Mouse (Mus musculus) small intestine, adult 2 months (tissue): ENCODE data around the gene Foxp1. TPM values are rescaled to one million over a fixed set of nuclear protein-coding genes. Genes with fewer than 3 reads are reported as not detected.

ENCODE experiments used
- H3K27ac ChIP-seq: fragments of 200-500 bp; 2 replicates; pipeline ENCODE4 v1.5.1; 2012; ENCODE audit warnings: low read depth, low read length, control low read depth, inconsistent platforms; ENCODE audit not compliant: insufficient read depth
- H3K27me3 ChIP-seq: fragments of 200-500 bp; 2 replicates; pipeline ENCODE4 v1.6.1; 2012; ENCODE audit warnings: mild to moderate bottlenecking, moderate library complexity, low read length, inconsistent platforms; ENCODE audit not compliant: control insufficient read depth, insufficient read depth
- H3K36me3 ChIP-seq: fragments of 200-500 bp; 2 replicates; pipeline ENCODE4 v1.6.1; 2012; ENCODE audit warnings: mild to moderate bottlenecking, low read length, control low read depth, inconsistent platforms; ENCODE audit not compliant: control insufficient read depth, insufficient read depth
- H3K4me1 ChIP-seq: fragments of 200-500 bp; 2 replicates; pipeline ENCODE4 v1.6.1; 2012; ENCODE audit warnings: low read length, inconsistent platforms, mixed read lengths; ENCODE audit not compliant: control insufficient read depth, insufficient read depth, insufficient read length
- H3K4me3 ChIP-seq: fragments of 200-500 bp; 2 replicates; pipeline ENCODE4 v1.5.1; 2012; ENCODE audit warnings: low read depth, mild to moderate bottlenecking, control low read depth, inconsistent platforms, low read length, moderate library complexity
- CTCF ChIP-seq: fragments of 200-500 bp; IDR thresholded peaks from 2 replicates; pipeline ENCODE4 v1.5.1; 2012; ENCODE audit warnings: low read depth, mild to moderate bottlenecking, control low read depth, inconsistent platforms, low read length, moderate library complexity, mixed read lengths; ENCODE audit not compliant: insufficient replicate concordance, insufficient read length; ENCODE audit errors: extremely low read depth
- POLR2A ChIP-seq: fragments of 200-500 bp; IDR thresholded peaks from 2 replicates; pipeline ENCODE4 v1.6.1; 2012; ENCODE audit warnings: low read depth, mild to moderate bottlenecking, control low read depth, inconsistent platforms, low read length, moderate library complexity
- WGBS: fragments of 180-500 bp; shearing (Covaris S2); methylation state at CpG from one replicate; pipeline ENCODE4 v1.1.7; 2018; 5-methylcytosine and 5-hydroxymethylcytosine counted together
- polyA plus RNA-seq: library from polyadenylated mRNA; depleted of rRNA; stranded (reverse); fragments of >200 nt; gene quantifications from 2 replicates; pipeline ENCODE4 v1.2.3, GENCODE M21; 2012

The Foxp1 gene
- polyA plus RNA-seq, 1 experiment = 52.2 TPM

- 1% methylated on average over 50 of the region's 54 CpGs for WGBS
- H3K36me3 ChIP-seq = no peaks in the 10 kb centered on the region
- no peaks in the 10 kb centered on the region; the same call in 1 of the 2 replicates for H3K4me1 ChIP-seq
- H3K4me3 ChIP-seq = peak overlapping the region; percentile 90
- peak overlapping the region; percentile 94 for H3K27ac ChIP-seq
- TF ChIP-seq CTCF (no peak), POLR2A (peak; percentile 48; the same call in 1 of the 2 replicates)
- no peaks in the 10 kb centered on the region for H3K27me3 ChIP-seq
These were observed 1.4 kb downstream of the Foxp1 start for GRCm38 (mm10) chr6:99521038-99521640.

DNA sequence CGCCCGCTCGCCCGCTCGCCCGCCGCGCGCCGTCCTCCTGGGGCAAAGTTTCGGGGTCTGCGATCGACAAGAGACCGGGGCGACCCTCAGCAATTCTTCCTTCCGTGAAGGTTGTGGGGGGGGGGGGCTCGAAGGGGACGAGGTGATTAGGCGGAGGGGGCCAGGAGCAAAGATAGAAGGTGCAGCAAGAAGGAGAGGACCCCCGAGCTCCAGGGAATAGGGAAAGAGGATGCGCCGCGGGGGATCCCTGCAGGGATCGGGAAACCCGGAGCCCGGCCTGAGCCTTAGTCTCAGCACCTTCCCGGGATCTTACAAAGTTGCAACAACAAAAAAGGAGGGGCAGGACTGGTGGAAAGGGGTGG, 1.9 kb downstream of the Foxp1 start:
- no peaks in the 10 kb centered on the region for H3K27me3 ChIP-seq
- under 1% methylated on average over 27 of the region's 27 CpGs for WGBS
- H3K4me3 ChIP-seq = peak overlapping the region; percentile 90
- no peaks in the 10 kb centered on the region; the same call in 1 of the 2 replicates for H3K4me1 ChIP-seq
- no peaks in the 10 kb centered on the region for H3K36me3 ChIP-seq
- H3K27ac ChIP-seq = peak overlapping the region; percentile 64
- no peak for TF ChIP-seq CTCF
- TF ChIP-seq POLR2A = no peak

DNA sequence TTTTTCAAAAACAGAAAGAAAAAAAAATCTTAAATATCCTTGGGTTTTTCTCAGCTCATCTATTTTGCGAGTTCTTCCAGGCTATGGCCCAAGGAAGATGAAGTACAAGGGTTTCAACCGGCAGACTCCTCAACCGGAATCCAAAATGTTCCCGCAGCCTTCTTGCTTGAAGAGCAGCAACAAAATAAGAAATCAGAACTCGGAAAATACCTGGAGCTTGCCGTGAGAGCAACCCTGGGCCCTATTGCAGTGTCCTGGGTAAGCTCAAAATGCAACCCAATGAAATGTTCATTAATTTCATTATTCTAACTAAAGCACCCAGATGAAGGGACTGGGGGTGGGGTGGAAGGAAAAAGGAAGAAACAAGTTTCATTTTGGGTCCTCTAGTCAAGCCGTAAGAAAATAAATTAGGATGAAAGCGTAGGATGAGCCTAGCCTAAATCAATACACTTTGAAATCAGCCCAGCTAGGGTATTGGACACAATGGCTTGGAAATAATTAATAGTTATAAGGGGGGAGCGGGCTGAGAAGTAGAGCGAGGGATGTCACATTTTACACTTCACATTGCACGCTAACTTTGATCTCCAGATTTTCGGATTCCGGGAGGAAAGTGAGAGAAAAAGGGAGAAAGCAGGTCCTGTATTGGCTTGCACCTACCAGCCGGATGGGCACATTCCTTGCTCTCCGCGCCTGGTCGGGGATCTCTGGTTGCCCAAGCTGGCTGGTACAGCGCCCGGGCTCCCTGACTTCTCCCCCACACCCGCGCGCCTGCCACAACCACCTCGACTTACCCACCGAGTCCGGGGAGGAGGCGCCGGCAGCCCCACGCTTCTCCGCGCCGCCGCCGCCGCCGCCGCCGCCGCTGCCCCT, 2.5 kb downstream of the Foxp1 start:
- 6% methylated on average over 38 of the region's 38 CpGs for WGBS
- Histone ChIP-seq H3K36me3 (no peaks in the 10 kb centered on the region), H3K4me1 (no peaks in the 10 kb centered on the region; the same call in 1 of the 2 replicates), H3K27me3 (no peaks in the 10 kb centered on the region), H3K4me3 (peak overlapping the region; percentile 90), H3K27ac (peak overlapping the region; percentile 64)
- TF ChIP-seq POLR2A (no peak), CTCF (no peak)

DNA sequence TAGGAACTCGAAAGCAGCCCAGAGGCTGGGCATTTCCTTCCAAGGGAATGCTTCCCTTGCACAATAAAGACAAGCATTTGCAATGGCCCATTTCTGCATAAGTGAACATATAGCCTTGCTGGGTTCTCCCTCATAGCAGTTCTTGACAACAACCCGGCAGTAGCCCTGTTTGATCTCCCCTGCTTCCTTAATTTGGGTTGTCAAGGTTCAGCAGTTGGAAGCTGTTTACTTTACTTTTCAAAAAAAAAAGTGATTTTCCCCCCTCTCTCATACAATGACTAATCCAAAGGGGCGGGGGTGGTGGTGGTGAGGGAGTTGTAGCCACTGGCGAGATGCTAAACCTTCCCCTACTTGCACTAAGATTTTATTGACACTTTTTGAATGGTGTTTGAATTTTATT, 3.5 kb downstream of the Foxp1 start:
- Histone ChIP-seq H3K27ac (peak overlapping the region; percentile 16; the same call in 1 of the 2 replicates), H3K27me3 (no peaks in the 10 kb centered on the region), H3K4me3 (no peak overlapping the region), H3K4me1 (no peaks in the 10 kb centered on the region; the same call in 1 of the 2 replicates), H3K36me3 (peaks cover 1% of the 10 kb centered on the region; the same call in 1 of the 2 replicates)
- WGBS = 43% methylated on average over 4 of the region's 4 CpGs
- no peak for TF ChIP-seq POLR2A
- no peak for TF ChIP-seq CTCF

GRCm38 (mm10) chr6:99515667-99516199, 6.8 kb downstream of the Foxp1 start:
- H3K27me3 ChIP-seq = no peaks in the 10 kb centered on the region
- no peak overlapping the region for H3K27ac ChIP-seq
- TF ChIP-seq POLR2A = no peak
- no peak for TF ChIP-seq CTCF
- H3K4me3 ChIP-seq = no peak overlapping the region
- no peaks in the 10 kb centered on the region; the same call in 1 of the 2 replicates for H3K4me1 ChIP-seq
- H3K36me3 ChIP-seq = peaks cover 4% of the 10 kb centered on the region; the same call in 1 of the 2 replicates
- WGBS = 90% methylated on average over 7 of the region's 7 CpGs

DNA sequence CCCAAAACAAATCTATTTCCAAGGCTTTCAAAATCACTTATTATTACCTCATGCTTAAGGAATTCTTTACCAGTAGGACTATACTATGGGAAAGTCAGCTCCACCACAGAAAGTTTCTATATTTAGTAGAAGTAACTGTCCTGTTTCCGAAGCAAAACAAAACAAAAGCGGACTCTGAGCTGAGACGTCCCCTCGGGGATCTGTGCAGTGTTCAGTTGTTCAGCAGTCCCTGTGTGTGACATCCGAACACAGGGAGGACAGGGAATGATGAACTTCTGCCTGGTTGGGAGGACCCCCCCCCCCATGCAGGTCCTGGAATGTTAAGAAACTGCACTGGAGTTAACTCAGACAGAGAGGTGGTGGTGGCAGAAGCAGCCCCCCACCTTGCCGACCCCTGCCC, 10.7 kb downstream of the Foxp1 start:
- no peak overlapping the region for H3K27ac ChIP-seq

DNA sequence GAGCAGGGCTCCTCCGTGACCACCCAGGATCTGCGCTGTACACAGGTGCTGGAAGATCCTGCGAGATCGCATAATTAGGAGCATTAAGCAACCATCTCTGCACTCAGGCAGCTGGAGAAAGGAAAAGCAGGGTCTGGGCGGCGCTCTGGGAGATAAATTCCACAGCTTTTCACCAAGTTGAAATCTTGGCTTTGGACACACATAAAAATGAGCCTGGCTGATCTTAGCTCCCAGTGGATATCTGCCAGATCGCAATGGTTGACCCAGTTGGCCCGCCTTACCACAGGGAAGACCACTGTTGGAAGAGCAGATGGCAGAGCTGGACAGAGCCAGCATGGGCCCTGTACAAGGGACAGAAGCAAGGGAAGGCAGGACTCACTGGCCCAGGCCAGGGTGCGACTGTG, 13.3 kb downstream of the Foxp1 start:
- no peaks in the 10 kb centered on the region for H3K27me3 ChIP-seq
- TF ChIP-seq POLR2A = no peak
- no peak for TF ChIP-seq CTCF
- H3K4me3 ChIP-seq = no peak overlapping the region
- peaks cover 8% of the 10 kb centered on the region; the same call in 1 of the 2 replicates for H3K36me3 ChIP-seq
- no peak overlapping the region for H3K27ac ChIP-seq
- WGBS = 86% methylated on average over 9 of the region's 9 CpGs
- no peaks in the 10 kb centered on the region for H3K4me1 ChIP-seq

More for the DNA sequence above, 10.7 kb downstream of the Foxp1 start:
- Histone ChIP-seq H3K36me3 (peaks cover 4% of the 10 kb centered on the region), H3K27me3 (no peaks in the 10 kb centered on the region), H3K4me3 (no peak overlapping the region), H3K4me1 (no peaks in the 10 kb centered on the region)
- 78% methylated on average over 6 of the region's 6 CpGs for WGBS
- TF ChIP-seq CTCF (no peak), POLR2A (no peak)
